Mouse (Mus musculus) CH12.LX (cell line): ENCODE data around the gene Ubc. TPM values are rescaled to one million over a fixed set of nuclear protein-coding genes. Genes with fewer than 3 reads are reported as not detected.
A peak's percentile ranks its signal among the peaks of the same experiment; 100 is the strongest.

ENCODE experiments used
- DNase-seq: peaks from one replicate; pipeline ENCODE4 v3.0.0-alpha.2; 2013; ENCODE audit errors: extremely low read depth
- H3K27ac ChIP-seq: 2 replicates; pipeline ENCODE4 v1.5.1; 2012; ENCODE audit warnings: low read depth, mild to moderate bottlenecking, control low read depth, moderate library complexity; ENCODE audit not compliant: insufficient read depth
- H3K27me3 ChIP-seq: replicated peaks from 2 replicates; pipeline ENCODE3; 2012; ENCODE audit warnings: inconsistent platforms
- H3K36me3 ChIP-seq, 2 experiments: replicated peaks in 1 of 2; 2 replicates each; pipeline versions ENCODE3 to v1.6.1; 2012; ENCODE audit warnings: inconsistent platforms in 1 of 2, low read length in 1 of 2, mild to moderate bottlenecking in 1 of 2, mixed read lengths in 1 of 2, moderate library complexity in 1 of 2; ENCODE audit not compliant: control insufficient read depth in 1 of 2, insufficient read depth in 1 of 2
- H3K4me1 ChIP-seq, 2 experiments: 2 replicates each; pipeline ENCODE4 v1.6.1; 2012; ENCODE audit warnings: inconsistent platforms in 1 of 2, moderate library complexity in 1 of 2; ENCODE audit not compliant: insufficient read depth in 2 of 2, control insufficient read depth in 1 of 2
- H3K4me2 ChIP-seq: 2 replicates; pipeline ENCODE4 v1.6.1; 2012; ENCODE audit warnings: low read depth, mild to moderate bottlenecking, control low read depth; ENCODE audit not compliant: poor library complexity, insufficient read depth, severe bottlenecking
- H3K4me3 ChIP-seq, 3 experiments: fragments of 150-350 bp in 1 of 3; sonication (generic) in 1 of 3; replicated peaks in 1 of 3; 2 replicates each; pipeline versions ENCODE3 to v1.5.1; 2011 to 2012; ENCODE audit warnings: low read depth in 2 of 3, low read length in 2 of 3, mild to moderate bottlenecking in 2 of 3, moderate library complexity in 2 of 3, control low read depth in 1 of 3, improper control_type of control experiment in 1 of 3, inconsistent platforms in 1 of 3, mixed read lengths in 1 of 3; ENCODE audit not compliant: poor library complexity in 1 of 3
- H3K79me2 ChIP-seq: replicated peaks from 2 replicates; pipeline ENCODE4 v1.6.1; 2012; ENCODE audit warnings: mild to moderate bottlenecking, moderate library complexity; ENCODE audit not compliant: control insufficient read depth, poor library complexity, insufficient read depth, severe bottlenecking; ENCODE audit errors: extremely low read depth
- H3K9ac ChIP-seq: 2 replicates; pipeline ENCODE4 v1.6.1; 2012; ENCODE audit warnings: low read depth, mild to moderate bottlenecking, control low read depth, moderate library complexity; ENCODE audit not compliant: insufficient read depth
- H3K9me3 ChIP-seq: replicated peaks from 2 replicates; pipeline ENCODE3; 2012; ENCODE audit warnings: low read length, inconsistent platforms, mixed read lengths
- BHLHE40 ChIP-seq: IDR thresholded peaks from 2 replicates; pipeline ENCODE4 v1.6.1; 2011; ENCODE audit warnings: mild to moderate bottlenecking, low read depth, low read length, improper control_type of control experiment
- CHD1 ChIP-seq: IDR thresholded peaks from 2 replicates; pipeline ENCODE4 v1.6.1; 2012; ENCODE audit warnings: low read depth, low read length, improper control_type of control experiment, inconsistent platforms
- E2F4 ChIP-seq: IDR thresholded peaks from 2 replicates; pipeline ENCODE4 v1.6.1; 2011; ENCODE audit warnings: low read depth, low read length, improper control_type of control experiment; ENCODE audit not compliant: insufficient replicate concordance
- HCFC1 ChIP-seq: IDR thresholded peaks from 2 replicates; pipeline ENCODE4 v1.6.1; 2012; ENCODE audit warnings: low read depth, mild to moderate bottlenecking, inconsistent platforms, low read length, improper control_type of control experiment
- JUND ChIP-seq: conservative IDR thresholded peaks from 2 replicates; pipeline ENCODE4 v1.6.1; 2011; ENCODE audit warnings: low read depth, low read length, improper control_type of control experiment
- KAT2A ChIP-seq: IDR thresholded peaks from 2 replicates; pipeline ENCODE4 v1.6.1; 2012; ENCODE audit warnings: low read length, improper control_type of control experiment, inconsistent platforms; ENCODE audit not compliant: insufficient replicate concordance
- MAX ChIP-seq: IDR thresholded peaks from 2 replicates; pipeline ENCODE4 v1.6.1; 2011; ENCODE audit warnings: low read length, improper control_type of control experiment
- MAZ ChIP-seq: IDR thresholded peaks from 2 replicates; pipeline ENCODE4 v1.6.1; 2012; ENCODE audit warnings: low read depth, mild to moderate bottlenecking, inconsistent platforms, low read length, improper control_type of control experiment, moderate library complexity
- MEF2A ChIP-seq: IDR thresholded peaks from 2 replicates; pipeline ENCODE4 v1.6.1; 2014; ENCODE audit warnings: low read depth, mild to moderate bottlenecking, inconsistent platforms, low read length, improper control_type of control experiment, borderline replicate concordance
- MXI1 ChIP-seq: IDR thresholded peaks from 2 replicates; pipeline ENCODE4 v1.6.1; 2011; ENCODE audit warnings: mild to moderate bottlenecking, low read depth, low read length, improper control_type of control experiment
- MYC ChIP-seq: IDR thresholded peaks from 2 replicates; pipeline ENCODE4 v1.6.1; 2011; ENCODE audit warnings: low read depth, mild to moderate bottlenecking, improper control_type of control experiment, low read length
- NRF1 ChIP-seq: IDR thresholded peaks from 2 replicates; pipeline ENCODE4 v1.6.1; 2014; ENCODE audit warnings: low read depth, mild to moderate bottlenecking, inconsistent platforms, low read length, improper control_type of control experiment, moderate library complexity
- POLR2AphosphoS2 ChIP-seq: IDR thresholded peaks from 2 replicates; pipeline ENCODE4 v1.6.1; 2011; ENCODE audit warnings: low read depth, low read length, improper control_type of control experiment
- RAD21 ChIP-seq: IDR thresholded peaks from 2 replicates; pipeline ENCODE4 v1.6.1; 2011; ENCODE audit warnings: low read depth, mild to moderate bottlenecking, low read length, improper control_type of control experiment, moderate library complexity
- SIN3A ChIP-seq: IDR thresholded peaks from 2 replicates; pipeline ENCODE4 v1.6.1; 2012; ENCODE audit warnings: low read length, improper control_type of control experiment, inconsistent platforms
- SMC3 ChIP-seq: IDR thresholded peaks from 2 replicates; pipeline ENCODE4 v1.6.1; 2011; ENCODE audit warnings: low read depth, low read length, improper control_type of control experiment
- TBP ChIP-seq: conservative IDR thresholded peaks from 2 replicates; pipeline ENCODE4 v1.6.1; 2011; ENCODE audit warnings: low read depth, low read length, improper control_type of control experiment
- USF1 ChIP-seq: IDR thresholded peaks from 2 replicates; pipeline ENCODE4 v1.6.1; 2014; ENCODE audit warnings: low read depth, mild to moderate bottlenecking, inconsistent platforms, low read length, improper control_type of control experiment
- ZC3H11A ChIP-seq: IDR thresholded peaks from 2 replicates; pipeline ENCODE4 v1.6.1; 2012; ENCODE audit warnings: low read depth, mild to moderate bottlenecking, inconsistent platforms, low read length, improper control_type of control experiment
- ZNF384 ChIP-seq: IDR thresholded peaks from 2 replicates; pipeline ENCODE4 v1.6.1; 2012; ENCODE audit warnings: low read depth, low read length, improper control_type of control experiment, inconsistent platforms
- dilution Hi-C: fragments of 300-500 bp; cut with MboI; formaldehyde crosslinking; loops from 2 replicates; pipeline ENCODE4 v1.14.3; 2020; ENCODE audit warnings: low sequenced_read_pairs; ENCODE audit not compliant: extremely low pct_unique_long_range_greater_than_20kb, extremely low pct_ligation_motif_present
- in situ Hi-C: fragments of 300-500 bp; cut with MboI; formaldehyde crosslinking; loops from 3 replicates; pipeline ENCODE4 v1.14.3; 2019; ENCODE audit warnings: low sequenced_read_pairs, low pct_ligation_motif_present, low pct_unique_long_range_greater_than_20kb, mixed read lengths
- polyA plus RNA-seq: library from polyadenylated mRNA; unstranded; fragments of >175 nt; gene quantifications from 2 replicates; pipeline ENCODE4 v1.2.1, GENCODE M21; 2012; ENCODE audit warnings: low read depth; ENCODE audit not compliant: insufficient read length
- total RNA-seq, 2 experiments: library from RNA; depleted of rRNA; stranded (reverse); fragments of 300-350 nt in 1 of 2; fragments of >200 nt in 1 of 2; gene quantifications; 2 replicates each; pipeline ENCODE4 v1.2.3; 2012 to 2014

The Ubc gene
- total and polyA plus RNA-seq, 3 experiments, result 466 to 803 (median 656) TPM

DNA sequence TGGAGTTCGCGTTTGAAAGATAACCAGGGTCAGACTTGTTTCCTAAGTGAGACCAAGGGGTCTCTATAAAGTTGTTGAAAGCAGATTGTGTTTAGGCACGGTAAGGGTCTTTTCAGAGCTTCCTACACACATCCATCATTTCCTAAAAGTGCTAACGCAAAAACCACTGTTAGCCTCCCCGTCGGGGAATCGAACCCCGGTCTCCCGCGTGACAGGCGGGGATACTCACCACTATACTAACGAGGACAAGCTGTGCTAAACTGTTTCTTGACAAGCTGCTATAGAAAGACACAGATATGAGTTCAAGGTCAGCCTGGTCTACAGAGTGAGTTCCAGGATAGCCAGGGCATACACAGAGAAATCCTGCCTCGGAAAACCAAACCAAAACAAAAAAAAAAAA lies 18.8 kb upstream of the Ubc start (continued):
- 0 out of 2 replicates have a peak, but pooled peaks have one; percentile 47 for TF ChIP-seq KAT2A
- no peak for TF ChIP-seq SMC3
- TF ChIP-seq MEF2A, result no peak
- TF ChIP-seq TBP, result peak; percentile 99
- TF ChIP-seq ZNF384, result no peak
- TF ChIP-seq RAD21, result no peak
- TF ChIP-seq USF1, result no peak
- no peak for TF ChIP-seq BHLHE40
- TF ChIP-seq POLR2AphosphoS2, result no peak
- TF ChIP-seq E2F4, result 0 out of 2 replicates have a peak, but pooled peaks have one; percentile 12
- TF ChIP-seq HCFC1, result no peak; the same call in 1 of the 2 replicates
- TF ChIP-seq MYC, result peak; percentile 56
- no peak; the same call in 1 of the 2 replicates for TF ChIP-seq JUND
- TF ChIP-seq MAX, result no peak

DNA sequence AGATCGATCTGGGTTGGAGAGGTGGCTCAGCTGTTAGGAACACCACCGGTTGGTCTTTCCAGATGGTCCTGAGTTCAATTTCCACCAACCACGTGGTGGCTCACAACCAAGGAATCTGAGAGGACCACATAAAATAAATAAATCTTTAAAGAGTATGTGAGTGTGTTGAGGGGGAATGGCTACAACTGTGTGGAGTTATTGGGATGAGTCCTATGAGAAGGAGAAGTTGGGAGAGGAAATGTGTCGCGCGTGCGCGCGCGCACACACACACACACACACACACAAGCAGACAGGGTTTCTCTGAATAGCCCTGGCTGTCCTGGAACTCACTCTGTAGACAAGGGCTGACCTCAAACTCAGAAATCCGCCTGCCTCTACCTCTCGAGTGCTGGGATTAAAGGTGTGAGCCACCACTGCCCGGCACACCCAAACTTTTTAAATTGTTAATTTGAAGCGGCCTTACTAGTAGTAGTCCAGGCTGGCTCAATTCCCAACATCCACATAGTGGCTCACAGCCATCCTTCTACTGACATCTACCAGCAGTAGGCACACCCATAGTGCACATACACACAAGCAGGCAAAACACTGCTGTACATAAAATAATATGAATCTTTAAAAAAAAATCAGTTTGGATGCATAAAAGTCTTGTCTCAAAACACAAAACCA lies 18.0 kb upstream of the Ubc start:
- TF ChIP-seq JUND (no peak), CHD1 (peak; percentile 9; the same call in 1 of the 2 replicates), SIN3A (peak; percentile 48), SMC3 (no peak), NRF1 (peak; percentile 79), MXI1 (peak; percentile 54; the same call in 1 of the 2 replicates), USF1 (no peak), ZC3H11A (no peak), TBP (no peak), MAX (peak; percentile 64), MAZ (0 out of 2 replicates have a peak, but pooled peaks have one; percentile 8), BHLHE40 (0 out of 2 replicates have a peak, but pooled peaks have one; percentile 25), MYC (peak; percentile 85), ZNF384 (no peak), HCFC1 (no peak; the same call in 1 of the 2 replicates)
- in situ Hi-C loops (no loop called here), dilution Hi-C loops (no loop called here)
- H3K4me3 ChIP-seq, result peak overlapping the region in 1 of 3 experiments; percentile 28
- H3K9me3 ChIP-seq, result no peaks in the 10 kb centered on the region
- no peaks in the 10 kb centered on the region for H3K79me2 ChIP-seq
- no peaks in the 10 kb centered on the region for H3K27me3 ChIP-seq
- peaks cover 3 to 22% of the 10 kb centered on the region in 2 experiments; a peak in 3 of 4 replicates for H3K4me1 ChIP-seq
- peak overlapping the region; percentile 55 for H3K4me2 ChIP-seq
- no peak overlapping the region for H3K9ac ChIP-seq
- no peak for DNase-seq
- H3K27ac ChIP-seq, result no peak overlapping the region
- peaks cover 0 to 9% of the 10 kb centered on the region in 2 experiments for H3K36me3 ChIP-seq
